Mouse (Mus musculus) stomach, postnatal 0 days (tissue): ENCODE results near the gene Ssc4d.

ENCODE experiments used
- CTCF ChIP-seq: IDR thresholded peaks from 2 replicates; pipeline ENCODE4 v1.5.1; 2016; ENCODE audit warnings: antibody characterized with exemption, low read depth, mild to moderate bottlenecking, moderate library complexity
- EP300 ChIP-seq: optimal IDR thresholded peaks from 2 replicates; pipeline ENCODE3; 2016; ENCODE audit warnings: antibody characterized with exemption

- TF ChIP-seq CTCF: no peak
- TF ChIP-seq EP300: no peak
Measured at GRCm38 (mm10) chr5:135923901-135924300, 50.4 kb downstream of the Ssc4d start.
